Mouse (Mus musculus) frontal cortex, adult (tissue): Measurements from ENCODE around the gene Tmem108.

ENCODE experiments used
- ATAC-seq: cut with Nextera tagmentation; 2 replicates; pipeline ENCODE4 v1.9.2; 2017; ENCODE audit warnings: mild to moderate bottlenecking, moderate library complexity, mixed read lengths; ENCODE audit not compliant: low TSS enrichment

Tmem108 gene

GRCm38 (mm10) chr9:103501861-103502364 lies 259.7 kb downstream of the Tmem108 start:
- peak; percentile 84 for ATAC-seq

- no peak for ATAC-seq
These were observed 262.3 kb downstream of the Tmem108 start for GRCm38 (mm10) chr9:103499366-103499765.

DNA sequence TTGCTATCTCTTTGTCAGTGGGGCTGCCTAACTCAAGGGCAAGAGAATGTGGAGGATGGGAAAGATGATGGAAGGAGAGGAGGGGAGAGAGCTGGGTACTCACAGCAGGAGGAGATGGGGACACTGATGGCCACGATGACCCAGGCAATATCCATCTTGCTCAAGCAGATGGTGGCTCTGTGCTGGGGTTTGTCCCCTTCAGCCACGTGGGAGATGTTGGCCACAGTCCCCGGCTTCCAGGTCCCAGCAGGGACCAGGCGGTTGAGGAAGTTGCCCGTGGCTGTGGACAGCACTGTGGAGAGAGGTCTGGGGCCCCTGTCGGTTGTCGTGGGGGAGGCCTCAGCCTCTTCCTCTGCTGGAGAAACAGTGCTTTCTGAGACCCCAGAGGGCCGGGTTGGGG lies 262.9 kb downstream of the Tmem108 start:
- no peak for ATAC-seq

DNA sequence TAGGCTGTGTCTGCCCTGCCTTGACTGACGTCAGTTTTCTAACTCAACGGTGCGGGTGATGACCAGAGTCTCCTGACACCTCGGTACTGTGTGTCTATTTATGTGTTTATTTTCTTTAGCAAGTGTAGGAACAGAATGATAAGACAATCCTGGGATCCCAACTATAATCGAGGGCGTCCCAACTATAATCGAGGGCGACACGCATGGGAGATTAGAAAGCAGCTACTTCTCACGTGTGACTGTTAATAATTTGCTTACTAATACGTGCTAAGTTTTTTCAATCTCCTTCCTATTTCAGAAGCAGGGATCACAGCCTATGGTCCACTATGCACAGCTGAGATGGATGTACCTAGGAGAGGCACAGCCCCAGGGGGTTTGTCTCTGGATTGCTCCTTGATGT lies 266.2 kb downstream of the Tmem108 start:
- no peak for ATAC-seq

- peak; percentile 96 for ATAC-seq
These were observed 267.2 kb downstream of the Tmem108 start for GRCm38 (mm10) chr9:103494346-103495020.

DNA sequence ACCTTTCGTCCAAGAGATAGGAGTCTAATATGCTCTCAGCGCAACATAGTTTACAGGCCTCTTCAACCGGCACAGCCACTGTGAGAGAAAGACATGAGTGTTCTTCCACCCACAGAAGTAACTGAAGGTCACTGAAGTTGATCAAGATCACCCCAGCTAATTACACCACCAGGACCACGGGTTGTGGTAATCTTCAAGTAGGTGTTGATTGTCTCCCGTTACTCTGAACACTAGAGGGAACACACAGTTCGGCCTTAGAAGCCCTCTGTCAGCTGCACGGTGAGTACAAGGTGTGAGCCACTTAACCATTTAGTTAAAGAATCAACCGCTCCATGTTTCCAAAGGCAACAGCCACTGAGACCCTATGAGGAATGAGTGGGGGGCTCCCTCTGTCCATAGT lies 269.7 kb downstream of the Tmem108 start:
- no peak for ATAC-seq

- ATAC-seq: peak; percentile 56
These were observed 271.2 kb downstream of the Tmem108 start for GRCm38 (mm10) chr9:103490439-103490838.

- no peak for ATAC-seq
These were observed 271.8 kb downstream of the Tmem108 start for GRCm38 (mm10) chr9:103489883-103490282.

- no peak for ATAC-seq
These were observed 272.5 kb downstream of the Tmem108 start for GRCm38 (mm10) chr9:103489096-103489495.

DNA sequence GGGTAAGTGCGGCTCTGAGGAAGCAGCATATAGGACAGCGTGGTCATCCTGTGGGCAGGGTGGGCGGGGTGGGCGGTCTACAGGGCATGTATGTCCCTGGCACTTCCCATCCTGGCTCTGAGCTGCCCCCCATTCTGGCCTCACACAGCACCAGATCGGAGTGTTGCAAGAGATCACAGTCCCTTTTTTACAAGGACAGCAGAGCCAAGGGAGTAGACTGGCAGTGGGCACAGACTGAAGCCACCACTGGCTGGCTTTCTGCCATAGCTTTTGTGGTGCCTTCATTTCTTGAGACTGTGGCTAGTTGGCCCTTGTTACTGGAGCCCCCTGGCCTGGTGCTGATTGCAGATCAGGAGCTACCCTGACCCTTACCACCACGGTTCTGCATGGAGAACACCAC lies 275.4 kb downstream of the Tmem108 start:
- ATAC-seq: no peak

DNA sequence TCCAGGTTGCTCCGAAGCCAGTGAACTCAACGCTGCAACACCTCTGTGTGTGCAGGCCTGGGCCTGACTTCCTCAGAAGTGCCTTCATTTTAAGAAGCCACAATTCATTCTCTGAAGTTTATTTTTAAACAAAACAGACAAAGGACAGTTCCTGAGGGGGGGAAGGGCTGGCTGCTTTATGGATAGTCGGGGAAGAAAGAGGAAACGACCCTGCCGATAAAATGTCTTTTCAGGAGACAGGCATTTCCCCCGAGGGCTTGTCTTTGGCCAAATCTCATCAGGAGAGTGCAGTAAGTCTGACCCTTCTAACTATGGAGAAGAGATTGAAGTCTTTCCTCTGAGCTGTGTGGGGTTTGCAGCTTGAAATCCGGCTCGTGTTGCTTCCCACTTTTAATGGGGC lies 276.0 kb downstream of the Tmem108 start:
- ATAC-seq: no peak

DNA sequence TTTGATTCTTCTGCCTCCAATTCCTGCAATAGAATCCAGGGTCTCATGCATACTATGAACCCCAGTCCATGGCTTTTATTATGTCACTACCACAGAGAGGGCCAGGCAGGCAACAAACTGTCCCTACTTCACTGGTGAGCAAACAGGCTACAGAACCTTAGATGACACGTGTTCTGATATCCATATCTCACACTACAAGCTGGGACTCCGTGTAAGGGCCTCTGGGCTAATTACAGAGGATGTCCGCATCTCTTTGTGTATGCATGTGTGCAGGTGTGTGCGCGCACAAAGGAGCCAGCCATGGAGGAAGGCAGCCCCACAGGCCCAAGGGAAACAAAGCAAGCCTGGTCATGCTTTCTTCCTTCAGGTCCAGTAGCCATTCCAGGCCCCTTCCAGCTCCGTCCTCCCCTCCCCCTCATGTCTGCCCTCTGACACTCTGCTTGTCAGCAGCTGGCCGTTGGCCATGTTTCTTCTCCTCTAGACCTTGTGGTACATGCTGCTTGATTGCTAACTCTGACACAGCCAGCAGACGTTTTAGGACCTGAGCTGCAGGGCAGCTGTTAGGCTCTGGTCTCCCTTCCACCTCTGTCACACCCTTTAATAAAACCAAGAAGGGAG lies 280.9 kb downstream of the Tmem108 start:
- ATAC-seq: no peak

DNA sequence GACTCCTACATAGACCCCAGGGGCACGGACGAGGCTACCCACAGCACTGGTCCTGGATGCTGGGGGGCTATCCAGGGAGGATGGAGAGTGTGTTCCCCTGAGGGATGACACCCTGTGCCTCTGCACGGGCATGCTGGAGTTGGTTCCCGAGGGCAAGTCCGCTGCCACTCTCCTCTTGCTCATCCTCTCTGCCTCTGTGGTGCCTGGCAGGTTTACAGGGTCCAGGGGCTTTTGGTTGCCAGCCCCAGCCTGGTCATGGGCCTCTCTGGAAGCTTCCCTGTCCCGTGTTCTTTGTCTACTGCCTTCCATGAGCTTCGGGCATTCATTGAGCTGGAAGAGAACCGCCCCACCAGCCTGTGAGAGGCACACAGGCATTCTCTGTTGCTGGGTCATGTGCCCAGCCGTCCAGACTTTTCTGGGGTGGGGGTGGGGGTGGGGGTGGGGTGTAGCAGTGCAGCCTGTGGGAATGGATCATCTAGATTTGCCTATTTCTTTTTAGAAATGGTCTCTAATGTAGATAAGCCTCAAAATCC lies 281.5 kb downstream of the Tmem108 start, which contains the start of gene Bfsp2:
Gene Bfsp2, minus strand, starts transcription at position 377 of the 533 bp plus-strand sequence.
- ATAC-seq: no peak

DNA sequence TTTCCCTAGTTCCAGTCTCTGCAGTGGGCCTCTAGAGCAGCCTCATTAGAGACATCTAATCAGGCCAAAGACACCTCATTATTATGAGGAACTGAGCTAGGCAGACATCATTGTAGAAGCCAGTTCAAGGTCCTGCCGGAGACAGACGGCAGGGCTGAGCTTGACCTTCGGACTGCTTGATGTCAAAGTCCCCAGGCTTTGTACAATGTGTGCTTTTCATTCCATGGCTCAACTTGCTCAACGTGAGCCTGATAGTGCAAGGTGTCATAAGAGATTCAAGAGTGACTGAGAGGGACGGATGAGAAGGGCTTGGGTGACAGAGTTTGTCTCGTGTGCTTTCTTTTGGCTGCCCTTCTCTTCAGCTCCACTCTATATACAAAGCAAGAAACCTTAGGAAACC lies 286.2 kb downstream of the Tmem108 start:
- ATAC-seq: no peak

DNA sequence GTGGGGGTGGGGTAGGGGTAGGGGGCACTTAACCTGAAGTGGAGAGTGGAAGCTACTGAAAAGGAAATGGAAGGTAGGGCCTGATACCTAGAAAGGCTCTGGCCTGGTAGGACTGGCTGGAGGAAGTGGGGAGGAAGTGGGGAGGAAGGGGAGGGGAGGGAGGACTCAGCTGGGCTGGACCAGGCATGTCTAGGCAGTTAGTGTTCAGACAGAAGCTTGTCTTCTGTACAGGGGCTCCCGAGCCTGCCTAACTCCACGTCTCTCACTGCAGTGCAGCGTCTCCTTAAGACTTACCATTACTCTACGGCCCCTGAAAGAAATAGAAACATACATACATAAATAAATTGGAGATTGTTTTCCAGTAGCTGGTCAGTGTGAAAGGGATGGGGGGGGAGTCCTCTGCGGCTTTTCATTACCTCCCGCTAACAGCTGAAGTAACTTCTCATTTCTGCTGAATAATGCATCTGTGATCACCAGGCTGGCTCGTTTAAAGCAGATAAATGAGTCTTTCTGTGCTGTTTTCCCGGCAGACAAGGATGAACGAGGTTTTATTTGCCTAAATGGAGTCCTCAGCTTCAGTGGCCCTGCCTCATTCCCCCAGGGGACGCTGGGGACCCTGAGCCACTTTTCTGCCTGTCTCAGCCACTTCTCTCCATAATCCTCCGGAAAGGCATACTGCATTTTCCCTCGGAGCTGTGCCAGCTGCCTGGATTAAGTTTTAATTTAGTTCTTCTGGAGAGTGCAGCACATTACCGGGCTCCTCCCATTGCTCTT lies 287.5 kb downstream of the Tmem108 start:
- peak; percentile 62 for ATAC-seq

DNA sequence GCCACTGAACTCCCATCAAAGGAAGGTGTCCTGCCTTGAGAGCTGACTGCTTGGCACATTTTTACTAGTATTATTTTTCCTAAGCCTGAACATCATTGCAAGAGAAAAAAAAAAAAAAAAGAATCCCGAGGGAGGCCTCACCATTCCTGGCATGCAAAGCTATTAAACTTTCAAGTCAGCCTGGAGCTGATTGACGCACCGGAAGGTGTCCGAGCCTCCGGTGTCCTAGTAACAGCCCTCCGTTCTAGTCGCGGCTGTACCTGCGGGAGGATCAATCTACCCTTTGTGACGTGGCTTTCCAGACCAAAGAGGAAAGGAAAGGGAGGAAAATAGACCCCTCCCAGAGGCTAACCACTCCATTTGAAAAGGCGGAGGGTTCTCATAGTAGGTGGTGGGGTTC lies 289.9 kb downstream of the Tmem108 start:
- no peak for ATAC-seq

GRCm38 (mm10) chr9:103469516-103469915 lies 292.1 kb downstream of the Tmem108 start:
- ATAC-seq: no peak

DNA sequence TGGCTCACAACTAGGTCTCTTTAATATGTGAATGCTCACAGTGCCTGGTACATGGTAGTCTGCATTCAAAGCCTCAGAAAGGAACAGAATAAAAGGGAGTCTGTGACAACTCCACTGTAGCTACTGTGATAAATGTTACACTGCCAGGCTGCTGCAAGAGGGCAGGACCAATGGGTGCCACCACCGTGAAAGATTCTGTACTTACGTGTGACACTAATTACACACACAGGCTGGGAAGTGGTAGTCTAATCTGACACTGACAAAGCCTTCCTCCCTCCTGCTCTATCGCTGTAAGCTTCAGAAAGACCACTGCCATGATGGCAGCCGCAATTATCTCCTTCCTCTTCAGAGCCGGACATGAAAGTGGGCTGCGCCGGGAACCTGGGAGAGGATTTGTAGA lies 292.7 kb downstream of the Tmem108 start:
- no peak for ATAC-seq

- ATAC-seq: no peak
These were observed 295.9 kb downstream of the Tmem108 start for GRCm38 (mm10) chr9:103465711-103466220.

GRCm38 (mm10) chr9:103465293-103465692 lies 296.3 kb downstream of the Tmem108 start:
- ATAC-seq: no peak

DNA sequence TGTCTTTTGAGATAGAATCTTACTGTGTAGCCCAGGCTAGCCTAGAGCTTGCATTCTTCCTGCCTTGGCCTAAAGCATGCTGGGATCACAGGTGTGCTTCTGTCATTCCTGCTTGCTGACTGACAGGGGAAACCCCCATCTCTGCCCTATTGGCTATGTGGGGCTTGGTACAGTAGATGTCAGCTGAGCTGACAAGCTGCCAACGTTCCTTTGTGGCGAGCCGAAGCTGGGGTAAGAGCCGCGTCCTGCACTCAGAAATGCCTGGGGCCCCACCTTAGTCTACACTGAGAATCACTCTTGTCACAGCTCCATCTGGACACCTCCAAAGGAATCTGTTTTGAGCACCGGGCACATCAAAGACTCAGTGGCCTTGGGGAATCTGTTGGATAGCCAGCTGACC lies 297.8 kb downstream of the Tmem108 start:
- ATAC-seq: no peak

DNA sequence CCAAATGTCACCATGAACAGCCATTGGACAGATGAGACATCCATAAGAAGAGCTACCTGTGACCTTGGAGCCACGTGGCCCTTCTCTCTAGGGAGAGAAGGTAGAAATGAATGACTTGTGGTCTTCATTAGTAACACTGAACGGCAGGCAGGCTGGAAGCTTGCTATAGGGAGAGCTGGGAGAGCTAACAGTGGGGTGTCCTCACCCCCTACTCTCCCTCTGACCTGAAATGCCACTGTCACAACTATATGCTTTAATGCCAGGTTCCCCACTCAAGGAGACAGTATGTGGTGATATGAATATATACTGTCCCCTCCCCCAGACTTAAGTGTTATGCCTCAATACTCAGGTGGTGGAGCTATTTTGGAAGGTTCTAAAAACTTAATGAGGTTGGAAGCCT lies 301.8 kb downstream of the Tmem108 start:
- no peak for ATAC-seq
